In the genomic region with DNA sequence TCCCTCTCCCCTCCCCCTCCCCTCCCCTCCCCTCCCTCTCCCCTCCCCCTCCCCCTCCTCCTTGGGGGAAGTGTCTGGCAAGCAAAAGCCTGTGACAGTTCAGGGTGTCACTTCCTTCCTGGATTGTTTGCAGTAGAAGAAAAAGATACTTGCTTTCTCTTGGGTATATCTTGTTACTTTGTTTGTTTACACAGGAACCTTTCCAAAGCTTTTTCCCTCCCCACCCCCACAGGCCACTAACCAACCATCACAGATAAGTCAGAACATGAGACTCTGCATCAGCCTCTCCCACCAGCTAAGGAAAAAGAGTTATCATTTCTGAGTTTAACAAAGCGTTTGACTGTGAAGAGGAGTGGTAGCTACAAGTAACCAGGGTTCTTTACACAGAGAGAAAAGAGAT, we compare ENCODE assay signal across 8 mouse cellular contexts.
DNase-seq lines count a peak whose midpoint lies in the region; ATAC-seq and TF ChIP-seq lines count a peak whose summit lies in the region.

No protein-coding gene starts in this region.

- peak; percentile 45 to 55 for DNase-seq in spleen, postnatal 36 days (ENCODE audit: low spot score in 2 of 2)
- DNase-seq in spleen, postnatal 10 days (ENCODE audit: low spot score in 2 of 2): no peak
- peak in 1 of 2 experiments; percentile 29 for DNase-seq in heart, adult 2 months
- DNase-seq in kidney, postnatal 25 days: peak; percentile 55 to 57
- DNase-seq in thymus, postnatal 4 days: peak; percentile 47
- DNase-seq in forebrain, embryonic 14.5 days (ENCODE audit: low spot score): no peak

- H3K36me3 ChIP-seq in heart, adult 2 months (ENCODE audit: control insufficient read depth, insufficient read depth, low read length): no peaks in the 10 kb centered on the region; the same call in 1 of the 2 replicates
- H3K36me3 ChIP-seq in forebrain, embryonic 14.5 days (ENCODE audit: control insufficient read depth, insufficient read depth, low read length): no peaks in the 10 kb centered on the region
- no peaks in the 10 kb centered on the region for H3K36me3 ChIP-seq in intestine, embryonic 16.5 days (ENCODE audit: control insufficient read depth, insufficient read depth, low read length)
- H3K36me3 ChIP-seq in forebrain, embryonic 16.5 days (ENCODE audit: control insufficient read depth, insufficient read depth): no peaks in the 10 kb centered on the region

- H3K9me3 ChIP-seq in forebrain, embryonic 14.5 days (replicated peaks; ENCODE audit: control insufficient read depth, low read length): no peaks in the 10 kb centered on the region
- H3K9me3 ChIP-seq in intestine, embryonic 16.5 days (ENCODE audit: control insufficient read depth, low read length): no peaks in the 10 kb centered on the region
- no peaks in the 10 kb centered on the region for H3K9me3 ChIP-seq in forebrain, embryonic 16.5 days (ENCODE audit: control insufficient read depth, low read length)

- intact Hi-C loops in heart, adult 2 months (cut with DNase I): no loop called here

- 35% methylated on average over 1 of the region's 1 CpGs for WGBS in heart, adult 2 months
- WGBS in forebrain, embryonic 14.5 days: 79% methylated on average over 1 of the region's 1 CpGs
- WGBS in intestine, embryonic 16.5 days: 50% methylated on average over 1 of the region's 1 CpGs
- WGBS in forebrain, embryonic 16.5 days: 70% methylated on average over 1 of the region's 1 CpGs

- H3K4me1 ChIP-seq in heart, adult 2 months (ENCODE audit: control insufficient read depth, insufficient read depth, low read length): peaks cover 3% of the 10 kb centered on the region
- H3K4me1 ChIP-seq in forebrain, embryonic 14.5 days (ENCODE audit: control insufficient read depth, insufficient read depth, low read length): peaks cover 2% of the 10 kb centered on the region; the same call in 1 of the 2 replicates
- H3K4me1 ChIP-seq in intestine, embryonic 16.5 days (ENCODE audit: control insufficient read depth, insufficient read depth, low read length): 0 out of 2 replicates have a peak, but pooled peaks cover 4% of the 10 kb centered on the region
- peaks cover 8% of the 10 kb centered on the region for H3K4me1 ChIP-seq in forebrain, embryonic 16.5 days (replicated peaks; ENCODE audit: control insufficient read depth, insufficient read depth, low read length)

- no peak for TF ChIP-seq CTCF in heart, adult 2 months (IDR thresholded peaks at IDR 0.05)

- H3K27me3 ChIP-seq in heart, adult 2 months (ENCODE audit: control insufficient read depth, insufficient read depth, low read length): no peaks in the 10 kb centered on the region
- H3K27me3 ChIP-seq in forebrain, embryonic 14.5 days (replicated peaks; ENCODE audit: control insufficient read depth, insufficient read depth, low read length): peaks cover 3% of the 10 kb centered on the region; the same call in 1 of the 2 replicates
- H3K27me3 ChIP-seq in intestine, embryonic 16.5 days (replicated peaks; ENCODE audit: control insufficient read depth, insufficient read depth, low read length): peaks cover 3% of the 10 kb centered on the region
- H3K27me3 ChIP-seq in forebrain, embryonic 16.5 days (replicated peaks; ENCODE audit: control insufficient read depth, insufficient read depth, low read length): no peaks in the 10 kb centered on the region

- H3K4me2 ChIP-seq in forebrain, embryonic 14.5 days (ENCODE audit: low read length): no peak overlapping the region
- H3K4me2 ChIP-seq in intestine, embryonic 16.5 days (ENCODE audit: low read depth, low read length): no peak overlapping the region
- H3K4me2 ChIP-seq in forebrain, embryonic 16.5 days (ENCODE audit: low read length): no peak overlapping the region

- H3K79me2 ChIP-seq in heart, adult 2 months (replicated peaks; ENCODE audit: control insufficient read depth, insufficient read depth, low read length): no peaks in the 10 kb centered on the region

- ATAC-seq in forebrain, embryonic 14.5 days: no peak
- ATAC-seq in intestine, embryonic 16.5 days: no peak
- no peak for ATAC-seq in forebrain, embryonic 16.5 days

- H3K9ac ChIP-seq in heart, adult 2 months (ENCODE audit: low read depth, low read length): no peak overlapping the region
- no peak overlapping the region for H3K9ac ChIP-seq in forebrain, embryonic 14.5 days (ENCODE audit: low read length)
- no peak overlapping the region for H3K9ac ChIP-seq in intestine, embryonic 16.5 days (ENCODE audit: low read depth, low read length)
- no peak overlapping the region for H3K9ac ChIP-seq in forebrain, embryonic 16.5 days (replicated peaks; ENCODE audit: low read depth, low read length)

- no peak for TF ChIP-seq POLR2A in heart, adult 2 months (IDR thresholded peaks at IDR 0.05; ENCODE audit: insufficient read depth, low read depth, low read length)

- H3K4me3 ChIP-seq in heart, adult 2 months: no peak overlapping the region
- H3K4me3 ChIP-seq in forebrain, embryonic 14.5 days (ENCODE audit: low read depth, low read length): no peak overlapping the region
- no peak overlapping the region for H3K4me3 ChIP-seq in intestine, embryonic 16.5 days (ENCODE audit: low read length)
- no peak overlapping the region for H3K4me3 ChIP-seq in forebrain, embryonic 16.5 days (replicated peaks; ENCODE audit: low read length)

- peak overlapping the region; percentile 7; the same call in 1 of the 2 replicates for H3K27ac ChIP-seq in heart, adult 2 months
- no peak overlapping the region for H3K27ac ChIP-seq in forebrain, embryonic 14.5 days (ENCODE audit: low read depth, low read length)
- H3K27ac ChIP-seq in intestine, embryonic 16.5 days (ENCODE audit: low read length): no peak overlapping the region
- no peak overlapping the region for H3K27ac ChIP-seq in forebrain, embryonic 16.5 days (ENCODE audit: low read length)

- no peak for TF ChIP-seq EP300 in heart, adult 2 months (IDR thresholded peaks at IDR 0.05; ENCODE audit: insufficient read depth, low read depth, low read length)

Comparison
In these comparisons a context has a peak if more than half of its experiments do, and no peak if none do; other contexts are left out.
1. DNase-seq: peak in spleen, postnatal 36 days (2 of 2), kidney, postnatal 25 days (2 of 2) and thymus, postnatal 4 days (single experiment); none in spleen, postnatal 10 days (0 of 2) and forebrain, embryonic 14.5 days (single experiment).